Mouse (Mus musculus): Measurements from ENCODE around the gene Brpf1.
A peak's percentile ranks its signal among the peaks of the same experiment; 100 is the strongest.

The Brpf1 gene

GRCm38 (mm10) chr6:113306986-113307349, at the start of gene Brpf1:
TSS of gene Brpf1 (plus strand) at chr6:113307137.
- DNase-seq (ENCODE audit: low spot score in 2 of 2): no peak

GRCm38 (mm10) chr6:113261174-113261858, 45.6 kb upstream of the Brpf1 start:
- DNase-seq (ENCODE audit: low spot score in 2 of 2): no peak

- DNase-seq (ENCODE audit: low spot score in 2 of 2): no peak
Observed at GRCm38 (mm10) chr6:113263531-113263930, 43.4 kb upstream of the Brpf1 start.

- DNase-seq (ENCODE audit: low spot score in 2 of 2): no peak
Observed at GRCm38 (mm10) chr6:113264429-113264828, 42.5 kb upstream of the Brpf1 start.

GRCm38 (mm10) chr6:113266996-113267655, 39.8 kb upstream of the Brpf1 start:
- no peak for DNase-seq (ENCODE audit: low spot score in 2 of 2)

GRCm38 (mm10) chr6:113267988-113268387, 38.9 kb upstream of the Brpf1 start:
- no peak for DNase-seq (ENCODE audit: low spot score in 2 of 2)

GRCm38 (mm10) chr6:113272365-113272764, 34.6 kb upstream of the Brpf1 start:
- DNase-seq (ENCODE audit: low spot score in 2 of 2): no peak

GRCm38 (mm10) chr6:113276846-113277245, 30.1 kb upstream of the Brpf1 start:
- peak in 1 of 2 experiments; percentile 41 for DNase-seq (ENCODE audit: low spot score in 2 of 2)

- no peak for DNase-seq (ENCODE audit: low spot score in 2 of 2)
Observed at GRCm38 (mm10) chr6:113281676-113282075, 25.3 kb upstream of the Brpf1 start.

- DNase-seq (ENCODE audit: low spot score in 2 of 2): peak; percentile 53 to 54
Observed at GRCm38 (mm10) chr6:113282101-113282802, 24.7 kb upstream of the Brpf1 start, which contains the start of gene Cpne9. TSS of gene Cpne9 (plus strand) at chr6:113282307.

- no peak for DNase-seq (ENCODE audit: low spot score in 2 of 2)
Observed at GRCm38 (mm10) chr6:113282969-113283368, 24.0 kb upstream of the Brpf1 start.

- no peak for DNase-seq (ENCODE audit: low spot score in 2 of 2)
Observed at GRCm38 (mm10) chr6:113283500-113283899, 23.4 kb upstream of the Brpf1 start.

- DNase-seq (ENCODE audit: low spot score in 2 of 2): no peak
Observed at GRCm38 (mm10) chr6:113284931-113285330, 22.0 kb upstream of the Brpf1 start.

- DNase-seq (ENCODE audit: low spot score in 2 of 2): no peak
Observed at GRCm38 (mm10) chr6:113286316-113286715, 20.6 kb upstream of the Brpf1 start.

GRCm38 (mm10) chr6:113287236-113287635, 19.7 kb upstream of the Brpf1 start:
- DNase-seq (ENCODE audit: low spot score in 2 of 2): no peak

- DNase-seq (ENCODE audit: low spot score in 2 of 2): no peak
Observed at GRCm38 (mm10) chr6:113289346-113289745, 17.6 kb upstream of the Brpf1 start.

GRCm38 (mm10) chr6:113290346-113290745, 16.6 kb upstream of the Brpf1 start:
- no peak for DNase-seq (ENCODE audit: low spot score in 2 of 2)

GRCm38 (mm10) chr6:113292938-113293337, 14.0 kb upstream of the Brpf1 start:
- no peak for DNase-seq (ENCODE audit: low spot score in 2 of 2)

- no peak for DNase-seq (ENCODE audit: low spot score in 2 of 2)
Observed at GRCm38 (mm10) chr6:113296046-113296445, 10.9 kb upstream of the Brpf1 start.

GRCm38 (mm10) chr6:113296639-113297038, 10.3 kb upstream of the Brpf1 start:
- DNase-seq (ENCODE audit: low spot score in 2 of 2): no peak

GRCm38 (mm10) chr6:113301350-113301749, 5.6 kb upstream of the Brpf1 start:
- DNase-seq (ENCODE audit: low spot score in 2 of 2): no peak

- DNase-seq (ENCODE audit: low spot score in 2 of 2): no peak
Observed at GRCm38 (mm10) chr6:113302258-113302657, 4.7 kb upstream of the Brpf1 start.
